Mouse (Mus musculus) embryonic facial prominence, embryonic 11.5 days (tissue): ENCODE measurements at regions not wholly inside any gene's neighbourhood (a gene's known extent, or its start where the extent isn't known, plus 50 kb on each side); places are given as distances from the start of the nearest gene placed in this dataset.
"Not testable (repeated sequence)": the region's sequence is repeated elsewhere in the genome, so short reads cannot be mapped to it uniquely, and the experiment has no call there.

Source experiments
- ATAC-seq: fragments of 200-750 bp; cut with Nextera tagmentation; replicated peaks from 2 replicates; pipeline ENCODE4 v1.8.0; 2017; ENCODE audit warnings: low read depth; ENCODE audit not compliant: insufficient number of reproducible peaks, low FRiP score, low TSS enrichment
- DNase-seq: peaks from one replicate; pipeline ENCODE4 v3.0.0-alpha.2; 2015; ENCODE audit warnings: low spot score
- H3K27ac ChIP-seq: fragments of 300-500 bp; sonication (generic); replicated peaks from 2 replicates; pipeline ENCODE4 v1.5.1; 2014; ENCODE audit warnings: mild to moderate bottlenecking, low read depth, low read length, control low read depth
- H3K27me3 ChIP-seq: fragments of 300-500 bp; sonication (generic); 2 replicates; pipeline ENCODE4 v1.6.1; 2014; ENCODE audit warnings: mild to moderate bottlenecking, low read length, moderate library complexity, mixed read lengths; ENCODE audit not compliant: control insufficient read depth, insufficient read depth
- H3K36me3 ChIP-seq: fragments of 300-500 bp; sonication (generic); replicated peaks from 2 replicates; pipeline ENCODE4 v1.6.1; 2014; ENCODE audit warnings: low read depth, mild to moderate bottlenecking, low read length, moderate library complexity, mixed read lengths; ENCODE audit not compliant: control insufficient read depth, insufficient read depth
- H3K4me1 ChIP-seq: fragments of 300-500 bp; sonication (generic); 2 replicates; pipeline ENCODE4 v1.6.1; 2014; ENCODE audit warnings: low read length, mixed read lengths; ENCODE audit not compliant: control insufficient read depth, insufficient read depth
- H3K4me2 ChIP-seq: fragments of 300-500 bp; sonication (generic); 2 replicates; pipeline ENCODE4 v1.6.1; 2014; ENCODE audit warnings: low read depth, mild to moderate bottlenecking, control low read depth, low read length, moderate library complexity
- H3K4me3 ChIP-seq: fragments of 300-500 bp; sonication (generic); 2 replicates; pipeline ENCODE4 v1.5.1; 2014; ENCODE audit warnings: low read depth, low read length, control low read depth
- H3K9ac ChIP-seq: fragments of 300-500 bp; sonication (generic); replicated peaks from 2 replicates; pipeline ENCODE4 v1.6.1; 2014; ENCODE audit warnings: mild to moderate bottlenecking, control low read depth, low read length
- H3K9me3 ChIP-seq: fragments of 300-500 bp; sonication (generic); replicated peaks from 2 replicates; pipeline ENCODE4 v1.6.1; 2016; ENCODE audit warnings: mild to moderate bottlenecking, low read length, inconsistent platforms, mixed read lengths; ENCODE audit not compliant: control insufficient read depth
- WGBS: fragments of 180-500 bp; shearing (Covaris S2); extraction: QIAGEN DNeasy Blood & Tissue Kit; methylation state at CpG from one replicate; pipeline ENCODE4 v1.1.7; 2014; 5-methylcytosine and 5-hydroxymethylcytosine counted together

- Histone ChIP-seq H3K27me3 (no peaks in the 10 kb centered on the region), H3K4me1 (no peaks in the 10 kb centered on the region), H3K36me3 (no peaks in the 10 kb centered on the region), H3K9me3 (no peaks in the 10 kb centered on the region), H3K4me2 (no peak overlapping the region), H3K27ac (no peak overlapping the region), H3K9ac (no peak overlapping the region), H3K4me3 (no peak overlapping the region)
- no peak for ATAC-seq
- 60% methylated on average over 2 of the region's 2 CpGs for WGBS
- no peak for DNase-seq
Observed at GRCm38 (mm10) chr11:10046593-10046992, 854.9 kb downstream of the Abca13 start.

GRCm38 (mm10) chr11:10051584-10052210 is 860.0 kb downstream of the Abca13 start:
- ATAC-seq (no peak), DNase-seq (no peak)
- H3K9me3 ChIP-seq: no peaks in the 10 kb centered on the region
- no peak overlapping the region for H3K4me3 ChIP-seq
- H3K27ac ChIP-seq: no peak overlapping the region
- no peak overlapping the region for H3K9ac ChIP-seq
- H3K4me1 ChIP-seq: no peaks in the 10 kb centered on the region
- H3K4me2 ChIP-seq: no peak overlapping the region
- WGBS: 64% methylated on average over 2 of the region's 2 CpGs
- H3K36me3 ChIP-seq: no peaks in the 10 kb centered on the region
- H3K27me3 ChIP-seq: no peaks in the 10 kb centered on the region

GRCm38 (mm10) chr11:10071881-10072280 is 880.1 kb downstream of the Abca13 start:
- DNase-seq (no peak), ATAC-seq (no peak)
- Histone ChIP-seq H3K36me3 (no peaks in the 10 kb centered on the region), H3K4me3 (no peak overlapping the region), H3K9me3 (no peaks in the 10 kb centered on the region), H3K4me1 (no peaks in the 10 kb centered on the region), H3K27ac (no peak overlapping the region), H3K4me2 (no peak overlapping the region), H3K27me3 (no peaks in the 10 kb centered on the region), H3K9ac (no peak overlapping the region)
- WGBS: 78% methylated on average over 2 of the region's 2 CpGs

- H3K9ac ChIP-seq: no peak overlapping the region
Observed at GRCm38 (mm10) chr11:10087939-10088338, 896.2 kb downstream of the Abca13 start.

GRCm38 (mm10) chr11:10102314-10102713 is 910.6 kb downstream of the Abca13 start:
- H3K9me3 ChIP-seq, H3K27ac ChIP-seq, H3K4me3 ChIP-seq, DNase-seq, H3K27me3 ChIP-seq, H3K4me1 ChIP-seq, ATAC-seq, H3K9ac ChIP-seq, H3K36me3 ChIP-seq, H3K4me2 ChIP-seq: not testable (repeated sequence)
- WGBS: 82% methylated on average over 8 of the region's 8 CpGs

More at GRCm38 (mm10) chr11:10087939-10088338, 896.2 kb downstream of the Abca13 start:
- H3K4me3 ChIP-seq: no peak overlapping the region
- H3K9me3 ChIP-seq: no peaks in the 10 kb centered on the region
- no peaks in the 10 kb centered on the region for H3K4me1 ChIP-seq
- no peaks in the 10 kb centered on the region for H3K36me3 ChIP-seq
- H3K27me3 ChIP-seq: no peaks in the 10 kb centered on the region
- 88% methylated on average over 4 of the region's 4 CpGs for WGBS
- H3K27ac ChIP-seq: no peak overlapping the region
- no peak for DNase-seq
- no peak for ATAC-seq
- H3K4me2 ChIP-seq: no peak overlapping the region

GRCm38 (mm10) chr11:10105077-10105476 is 913.3 kb downstream of the Abca13 start:
- DNase-seq (peak; percentile 3), ATAC-seq (no peak)
- Histone ChIP-seq H3K9me3 (no peaks in the 10 kb centered on the region), H3K27ac (no peak overlapping the region), H3K4me3 (no peak overlapping the region), H3K36me3 (no peaks in the 10 kb centered on the region), H3K4me2 (no peak overlapping the region), H3K9ac (no peak overlapping the region), H3K27me3 (no peaks in the 10 kb centered on the region), H3K4me1 (no peaks in the 10 kb centered on the region)
- WGBS: 77% methylated on average over 2 of the region's 2 CpGs

- Histone ChIP-seq H3K9ac (no peak overlapping the region), H3K27ac (no peak overlapping the region), H3K27me3 (no peaks in the 10 kb centered on the region), H3K4me3 (no peak overlapping the region), H3K4me1 (no peaks in the 10 kb centered on the region), H3K36me3 (no peaks in the 10 kb centered on the region), H3K9me3 (no peaks in the 10 kb centered on the region), H3K4me2 (no peak overlapping the region)
- DNase-seq (no peak), ATAC-seq (no peak)
Observed at GRCm38 (mm10) chr11:10142161-10142560, 950.4 kb downstream of the Abca13 start.

- no peak overlapping the region for H3K27ac ChIP-seq
- WGBS: 51% methylated on average over 1 of the region's 1 CpGs
- no peaks in the 10 kb centered on the region for H3K4me1 ChIP-seq
- DNase-seq (no peak), ATAC-seq (no peak)
- no peaks in the 10 kb centered on the region for H3K9me3 ChIP-seq
- no peak overlapping the region for H3K4me2 ChIP-seq
- H3K36me3 ChIP-seq: no peaks in the 10 kb centered on the region
- no peak overlapping the region for H3K9ac ChIP-seq
- no peaks in the 10 kb centered on the region for H3K27me3 ChIP-seq
- no peak overlapping the region for H3K4me3 ChIP-seq
Observed at GRCm38 (mm10) chr11:10149160-10149559, 957.4 kb downstream of the Abca13 start.
